Mouse (Mus musculus) ovary, postnatal 10 days (tissue): Measurements from ENCODE around the gene Dnajb5.
A peak's percentile ranks its signal among the peaks of the same experiment; 100 is the strongest.

Experiments used
- DNase-seq: peaks from one replicate; pipeline ENCODE4 v3.0.0; 2022; ENCODE audit warnings: low spot score

Dnajb5 gene

DNA sequence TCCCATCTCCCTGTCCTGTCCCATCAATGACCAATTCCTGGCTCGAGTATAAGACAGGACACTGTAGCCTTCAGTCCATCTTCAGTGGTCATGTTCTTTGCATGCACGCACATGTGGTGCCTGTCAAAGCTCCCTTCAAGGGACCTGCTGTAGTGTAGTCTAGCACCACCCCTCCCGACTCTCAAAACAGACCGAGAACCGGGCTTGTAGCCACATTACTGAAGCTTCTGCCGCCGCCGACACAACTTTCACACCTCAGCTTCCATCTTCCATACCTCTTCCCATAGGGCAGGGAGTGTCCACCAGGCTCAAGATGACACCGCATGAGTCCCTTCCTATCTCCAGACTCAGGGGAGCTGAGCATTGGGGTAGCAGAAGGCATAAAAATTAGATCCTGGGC is 5.4 kb upstream of the Dnajb5 start:
- no peak for DNase-seq

DNA sequence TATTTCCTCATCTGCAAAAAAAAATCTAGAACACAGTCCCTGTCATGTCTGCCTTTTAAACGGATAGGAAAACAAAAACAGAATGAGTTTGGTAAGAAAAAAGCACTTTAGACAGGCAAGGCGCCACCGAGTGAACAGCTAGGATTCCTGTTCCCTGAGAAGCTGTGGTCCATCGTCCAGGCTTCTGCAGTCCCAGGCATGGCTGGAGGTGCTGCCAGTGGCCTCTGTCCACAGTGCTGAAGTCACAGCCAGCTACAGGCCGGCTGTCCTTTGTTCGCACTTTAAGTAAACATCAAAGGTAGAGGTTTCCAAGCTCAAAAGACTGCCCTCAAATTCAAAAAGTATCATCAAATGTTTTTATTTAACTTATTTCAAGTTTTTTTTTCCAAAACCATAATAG is 4.6 kb upstream of the Dnajb5 start:
- DNase-seq = no peak

DNA sequence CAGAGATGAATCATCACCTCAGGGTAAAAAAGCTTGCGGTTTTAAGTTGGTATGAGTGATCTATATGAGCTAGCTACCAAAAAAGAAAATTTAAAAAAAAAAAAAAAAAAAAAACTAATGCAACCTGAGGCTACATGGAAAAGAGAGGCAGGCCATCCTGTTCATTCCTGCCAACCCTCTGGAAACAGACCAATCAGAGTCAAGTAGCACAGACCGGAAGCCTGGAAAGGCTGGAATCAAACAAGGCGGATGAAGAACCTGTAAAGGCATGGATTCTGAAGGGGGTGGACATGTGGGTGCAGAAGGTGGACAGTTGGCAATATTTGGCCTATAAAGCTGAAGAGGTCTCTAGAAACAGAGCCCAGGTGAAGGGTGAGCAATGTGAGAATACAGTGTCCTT is 4.2 kb upstream of the Dnajb5 start:
- DNase-seq = no peak

DNA sequence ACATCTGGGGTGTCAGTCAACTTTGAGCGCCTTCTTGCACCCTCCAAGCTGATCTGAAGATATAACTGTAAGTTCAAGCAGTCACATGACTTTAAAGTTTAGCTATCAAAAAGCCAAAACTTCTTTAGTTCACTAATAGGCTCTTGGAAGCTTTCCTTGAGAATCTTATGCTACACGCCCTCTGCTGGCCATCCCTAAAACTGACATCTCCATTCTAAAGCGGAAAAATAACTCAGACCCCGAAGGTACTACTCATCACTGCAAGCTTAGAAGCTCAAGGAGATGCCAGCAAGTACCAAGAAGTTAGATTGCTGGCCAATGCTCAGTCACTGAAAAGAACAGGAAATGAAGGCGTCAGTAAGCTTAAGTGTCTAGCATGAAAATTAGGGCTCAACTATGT is 3.7 kb upstream of the Dnajb5 start:
- no peak for DNase-seq

DNA sequence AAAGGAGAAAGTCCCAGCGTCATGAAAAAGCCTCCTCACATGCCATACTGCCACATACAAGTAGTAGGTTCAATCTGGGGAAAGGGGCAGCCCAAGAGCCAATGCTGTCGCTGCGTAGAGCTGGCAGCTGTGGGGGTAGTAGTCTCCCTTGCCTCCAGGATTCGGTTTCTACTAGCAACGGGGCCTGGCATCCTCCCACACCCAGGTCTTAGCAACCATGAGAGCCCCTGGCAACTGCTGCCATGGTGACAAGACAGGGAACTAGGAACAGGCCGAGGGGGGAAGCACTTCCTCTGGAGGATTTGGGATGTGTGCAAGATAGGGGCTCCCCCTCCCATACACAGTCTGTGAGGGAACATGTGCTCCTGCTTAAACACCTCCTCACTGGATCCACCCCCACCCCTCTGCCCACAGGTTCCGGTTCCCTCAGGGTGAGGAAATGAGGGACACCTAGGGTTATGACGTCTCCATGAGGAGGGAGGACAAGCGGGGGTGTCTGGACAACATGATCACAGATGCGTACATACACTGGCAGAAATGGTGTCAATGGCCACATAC is 2.8 kb upstream of the Dnajb5 start:
- no peak for DNase-seq

DNA sequence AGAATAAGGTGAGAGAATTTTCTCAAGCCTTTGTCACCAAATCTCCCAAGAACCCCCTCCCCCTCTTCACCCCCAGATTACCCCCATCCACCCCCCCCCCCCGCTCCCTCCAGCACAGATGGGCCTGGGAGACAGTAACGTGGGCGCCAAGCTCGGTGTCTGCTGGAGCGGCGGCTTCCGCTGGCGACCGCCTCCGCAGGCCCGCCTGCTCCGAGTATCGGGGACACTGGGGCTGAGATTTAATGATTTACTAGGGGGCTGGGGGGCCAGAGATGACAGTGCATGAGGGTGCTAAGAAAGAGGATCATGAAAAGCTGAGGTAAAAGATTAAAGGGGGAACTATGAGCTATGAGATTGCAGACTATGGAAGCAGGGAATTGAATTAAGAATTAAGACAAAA is 1.1 kb upstream of the Dnajb5 start:
- no peak for DNase-seq

DNA sequence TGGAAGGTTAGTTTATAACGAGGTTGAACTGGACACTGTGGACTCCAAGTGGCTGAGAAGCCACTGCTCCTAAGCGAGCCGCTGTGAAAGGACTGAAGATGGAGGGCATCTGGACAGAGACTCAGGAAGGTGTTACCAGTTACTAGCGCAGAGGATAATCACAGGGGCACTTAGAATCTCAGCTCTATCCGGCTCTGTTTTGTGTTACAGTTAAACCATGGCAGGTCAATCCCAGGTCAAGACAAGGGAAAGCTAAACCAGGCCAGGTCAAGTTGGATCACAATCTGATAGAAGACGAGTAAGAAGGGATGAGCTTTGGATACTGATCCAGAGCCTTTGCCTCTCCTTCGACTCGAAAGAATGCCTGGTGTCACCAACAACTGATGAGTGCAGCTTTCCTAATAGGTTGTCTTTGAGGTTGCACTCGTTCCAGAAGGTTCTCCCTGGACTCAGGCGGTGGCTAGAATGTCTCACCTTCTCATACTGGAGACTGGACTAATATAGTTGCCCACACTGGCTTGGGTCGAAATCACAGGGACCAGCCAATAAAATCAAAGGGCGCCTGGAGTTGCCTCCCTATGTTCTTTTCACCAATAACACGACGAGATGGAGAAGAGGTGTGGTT is 451 bp upstream of the Dnajb5 start:
- DNase-seq = no peak

DNA sequence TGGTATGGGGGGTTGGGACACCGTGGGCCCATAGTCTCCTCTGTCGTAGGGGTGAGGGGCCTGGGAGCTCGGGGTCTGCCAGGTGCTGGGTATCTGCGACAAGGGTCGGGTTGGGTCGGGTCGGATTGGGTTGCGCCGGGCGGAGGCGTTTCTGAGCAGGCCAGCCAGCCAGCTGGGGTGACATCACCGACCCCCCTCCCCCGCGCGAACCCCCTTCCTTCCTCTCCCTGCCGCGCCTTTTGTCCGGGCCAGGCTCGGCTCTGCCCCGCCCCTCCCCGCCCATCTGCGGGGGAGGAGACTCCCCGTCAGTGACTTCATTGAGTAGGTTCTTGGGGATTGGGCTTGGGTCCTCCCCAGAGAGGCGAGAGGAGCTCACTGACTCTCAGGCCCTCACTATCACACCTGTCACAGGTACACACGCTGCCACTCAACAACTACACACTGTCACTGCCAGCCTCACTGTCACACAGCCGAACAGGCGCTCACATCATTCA is 498 bp downstream of the Dnajb5 start:
- peak; percentile 39 for DNase-seq

DNA sequence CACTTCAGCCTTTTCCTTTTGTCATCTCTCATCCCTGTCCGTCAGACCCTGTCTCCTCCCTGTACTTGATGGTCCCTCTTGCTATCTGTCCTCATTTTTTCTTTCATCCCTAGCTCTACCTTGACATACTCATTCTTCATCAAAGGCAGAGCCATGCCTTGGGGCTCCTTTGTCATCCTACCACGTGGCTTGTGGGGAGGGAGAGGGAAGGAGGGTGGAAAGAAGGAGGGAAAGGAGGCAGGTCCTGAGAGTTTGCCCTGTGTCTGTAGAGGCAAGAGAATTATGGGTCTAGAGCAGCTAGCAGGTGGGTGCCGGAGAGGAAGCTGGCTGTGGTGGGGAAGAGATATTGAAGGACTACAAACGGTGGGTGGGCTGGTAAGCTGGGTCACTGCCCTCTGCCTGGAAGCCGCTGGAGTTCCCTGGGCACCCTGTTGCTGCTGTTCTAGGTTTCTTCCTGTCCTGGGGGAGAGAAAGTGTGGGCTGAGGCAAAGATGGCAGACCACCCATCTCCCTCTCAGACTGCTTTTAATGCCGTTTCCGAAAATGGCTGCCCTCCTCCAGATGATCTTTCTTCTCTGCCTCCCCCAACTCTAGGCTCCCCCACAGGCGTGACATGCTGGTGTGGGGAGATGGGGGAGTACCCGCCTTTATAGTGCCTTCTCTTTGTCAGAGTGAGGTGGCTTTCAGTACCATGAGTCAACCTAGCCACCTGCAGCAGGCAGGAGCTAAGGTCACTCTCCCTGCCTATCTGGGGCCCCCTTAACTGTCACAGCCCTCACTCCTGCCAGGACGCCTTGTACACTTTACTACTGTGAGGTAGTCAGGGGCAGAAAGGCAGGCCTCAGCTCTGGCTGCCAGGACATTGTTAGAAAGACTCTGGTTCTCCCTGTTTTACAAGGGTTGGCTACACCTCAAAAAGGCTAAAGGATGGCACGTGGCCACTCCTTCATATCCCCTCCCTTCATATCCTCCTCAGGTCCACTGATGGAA is 1.9 kb downstream of the Dnajb5 start:
- DNase-seq = no peak

DNA sequence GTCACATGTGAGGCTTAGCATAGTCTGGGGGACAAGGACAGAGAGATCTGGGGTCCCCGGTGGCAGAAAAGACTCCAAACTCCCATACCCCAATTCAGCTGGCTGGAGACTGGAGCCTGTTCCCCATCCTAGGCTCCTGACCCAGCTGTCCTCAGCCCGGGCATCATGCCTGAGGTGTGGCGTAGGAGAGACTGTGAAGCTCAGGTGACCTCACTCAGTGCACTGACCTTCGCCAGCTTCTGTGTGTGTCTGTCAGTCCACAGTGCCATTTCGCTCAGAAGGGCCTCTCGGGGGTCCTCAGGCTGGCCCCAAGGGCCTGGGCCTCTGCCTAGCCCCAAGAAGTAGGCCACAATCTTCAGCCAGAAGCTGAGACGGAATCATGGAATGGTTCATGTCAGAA is 2.9 kb downstream of the Dnajb5 start:
- no peak for DNase-seq

DNA sequence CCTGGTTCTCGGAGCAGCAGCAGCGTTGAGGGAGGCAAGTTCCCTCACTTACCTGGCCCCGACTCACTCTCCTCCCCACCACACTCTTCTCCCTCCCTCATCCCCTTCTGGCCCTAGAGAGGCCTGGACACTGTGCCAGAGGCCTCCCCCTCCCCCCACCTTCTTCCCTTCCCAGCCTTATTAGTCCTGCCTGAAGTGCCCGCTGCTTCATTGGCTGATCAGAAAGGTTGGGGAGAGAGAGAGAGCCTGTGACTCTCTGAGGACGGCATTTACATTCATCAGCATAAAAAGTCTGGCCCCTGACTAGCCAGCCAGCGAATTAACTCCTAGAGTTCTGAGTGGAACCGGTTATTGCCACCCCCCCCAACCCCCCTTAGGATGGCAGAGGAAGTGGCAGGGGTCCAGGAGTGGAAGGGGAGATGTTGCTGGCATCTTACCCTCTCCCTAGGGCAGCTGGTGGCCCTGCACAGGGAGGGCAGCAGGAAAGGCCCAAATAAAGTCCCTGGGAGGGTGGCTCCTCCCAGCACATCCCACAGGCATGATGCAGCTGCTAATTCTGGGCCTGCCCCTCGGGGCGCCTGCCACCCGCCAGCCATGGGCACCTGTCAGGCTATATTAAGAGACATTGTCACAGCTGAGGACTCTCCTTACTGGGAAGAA is 4.0 kb downstream of the Dnajb5 start:
- no peak for DNase-seq

DNA sequence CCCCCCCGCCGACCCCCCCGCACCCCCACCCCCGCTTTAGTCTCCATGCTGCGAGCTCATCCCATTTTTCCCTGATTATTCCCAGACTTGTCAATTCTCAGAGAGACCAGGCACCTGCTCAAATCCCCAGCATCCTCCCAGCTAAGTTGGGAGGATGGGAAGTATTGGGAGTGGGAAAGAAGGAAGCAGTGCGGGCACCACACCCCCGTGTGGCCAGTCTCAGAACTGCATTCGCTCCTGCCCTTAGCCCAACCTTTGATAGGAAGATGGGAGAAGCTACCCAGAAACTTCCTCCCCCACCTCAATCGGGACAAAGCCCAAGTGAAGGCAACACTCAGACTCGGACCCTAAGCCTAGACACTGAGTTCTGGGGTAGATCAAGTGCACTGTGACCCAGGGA is 4.7 kb downstream of the Dnajb5 start:
- peak; percentile 36 for DNase-seq

DNA sequence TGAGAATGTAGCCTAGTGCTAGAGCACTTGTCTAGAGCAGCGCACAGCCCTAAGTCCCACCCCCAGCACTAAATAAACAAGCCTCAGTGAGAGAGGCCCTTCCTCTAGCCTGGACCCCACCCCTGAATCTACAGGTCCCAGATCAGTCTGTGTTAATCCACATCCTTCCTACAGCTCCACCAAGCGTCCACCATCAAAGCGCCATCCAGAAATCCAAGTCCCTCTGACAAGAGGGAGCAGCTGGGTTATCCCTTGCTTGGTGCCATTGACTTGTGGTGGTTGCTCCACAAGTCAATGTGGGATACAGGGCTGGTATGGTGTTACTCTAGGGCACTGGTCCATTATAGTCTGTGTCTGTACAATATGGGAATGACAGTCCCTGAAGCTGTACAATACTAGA is 5.6 kb downstream of the Dnajb5 start:
- DNase-seq = no peak

DNA sequence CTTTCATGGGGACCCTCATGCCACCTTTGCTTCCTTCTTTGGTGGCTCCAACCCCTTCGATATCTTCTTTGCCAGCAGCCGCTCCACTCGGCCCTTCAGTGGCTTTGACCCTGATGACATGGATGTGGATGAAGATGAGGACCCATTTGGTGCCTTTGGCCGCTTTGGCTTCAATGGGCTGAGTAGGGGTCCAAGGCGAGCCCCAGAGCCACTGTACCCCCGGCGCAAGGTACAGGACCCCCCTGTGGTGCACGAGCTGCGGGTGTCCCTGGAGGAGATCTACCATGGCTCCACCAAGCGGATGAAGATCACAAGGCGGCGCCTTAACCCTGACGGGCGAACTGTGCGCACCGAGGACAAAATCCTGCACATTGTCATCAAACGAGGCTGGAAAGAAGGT is 7.0 kb downstream of the Dnajb5 start:
- no peak for DNase-seq

DNA sequence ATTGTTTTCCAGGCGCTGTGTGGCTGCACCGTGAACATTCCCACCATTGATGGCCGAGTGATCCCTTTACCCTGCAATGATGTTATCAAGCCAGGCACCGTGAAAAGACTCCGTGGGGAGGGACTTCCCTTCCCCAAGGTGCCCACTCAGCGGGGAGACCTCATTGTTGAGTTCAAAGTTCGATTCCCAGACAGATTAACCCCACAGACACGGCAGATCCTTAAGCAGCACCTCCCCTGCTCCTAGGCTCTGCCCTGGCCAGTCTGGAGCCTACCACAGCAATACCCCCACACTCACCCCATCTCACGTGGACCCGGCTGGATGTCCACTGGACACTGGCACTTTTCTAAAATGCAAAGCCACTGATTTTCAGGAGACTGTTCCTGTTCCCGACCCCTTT is 7.7 kb downstream of the Dnajb5 start:
- no peak for DNase-seq

DNA sequence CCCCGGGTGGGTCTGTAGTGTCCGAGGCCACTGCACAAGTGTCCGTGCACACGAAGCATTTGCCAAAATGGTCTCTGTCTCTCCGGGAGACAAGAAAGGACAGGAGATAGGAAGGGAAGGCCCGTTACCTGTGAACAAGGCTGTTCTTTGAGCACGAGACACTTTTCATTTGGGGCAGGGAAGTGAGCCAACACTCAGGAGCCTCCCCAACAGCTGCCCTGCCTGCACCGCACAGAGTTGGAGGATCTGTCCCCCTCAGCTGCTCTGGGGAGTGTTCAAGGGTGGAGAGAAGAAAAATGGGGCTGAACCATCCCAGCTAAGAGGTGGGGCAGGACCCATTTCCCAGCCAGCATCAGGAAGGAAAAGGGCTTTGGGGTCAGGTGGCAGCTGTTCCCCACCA is 8.4 kb downstream of the Dnajb5 start:
- DNase-seq = no peak

DNA sequence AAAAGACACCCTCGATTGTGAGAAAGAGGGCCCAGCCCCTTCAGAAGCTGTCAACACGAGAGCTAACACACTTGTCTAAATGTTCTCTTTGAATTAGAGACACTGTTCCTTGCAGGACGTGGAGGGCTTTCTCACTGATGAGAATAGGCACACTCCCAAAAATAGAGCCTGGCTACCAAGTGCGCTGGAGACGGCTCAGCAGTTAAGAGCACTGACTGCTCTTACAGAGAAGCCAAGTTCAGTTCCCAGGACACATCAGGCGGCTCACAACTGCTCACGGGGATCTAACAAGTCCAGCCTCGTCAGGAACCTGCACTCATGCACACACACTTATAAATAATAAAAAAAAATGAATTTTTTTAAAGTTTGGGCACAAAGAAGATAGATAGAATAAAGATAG is 9.3 kb downstream of the Dnajb5 start:
- no peak for DNase-seq

DNA sequence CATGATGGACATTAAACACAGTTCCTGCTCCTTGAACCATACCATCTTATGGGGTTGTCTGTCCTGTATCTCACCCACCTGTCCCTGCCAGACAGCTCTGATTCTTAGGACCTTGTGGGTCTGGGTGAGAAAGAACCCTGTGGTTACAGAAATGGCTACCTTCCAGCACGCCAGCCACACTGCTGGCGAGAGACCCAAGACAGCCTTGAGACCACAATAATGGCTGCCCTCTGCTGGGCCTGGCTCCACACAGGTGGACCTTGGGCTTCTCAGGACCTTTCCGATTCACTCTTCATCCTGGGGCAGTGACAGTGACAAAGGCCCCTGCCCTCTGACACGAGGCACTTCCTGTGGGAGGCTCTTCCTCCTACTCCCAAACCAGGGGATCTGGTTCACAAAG is 9.8 kb downstream of the Dnajb5 start:
- no peak for DNase-seq

DNA sequence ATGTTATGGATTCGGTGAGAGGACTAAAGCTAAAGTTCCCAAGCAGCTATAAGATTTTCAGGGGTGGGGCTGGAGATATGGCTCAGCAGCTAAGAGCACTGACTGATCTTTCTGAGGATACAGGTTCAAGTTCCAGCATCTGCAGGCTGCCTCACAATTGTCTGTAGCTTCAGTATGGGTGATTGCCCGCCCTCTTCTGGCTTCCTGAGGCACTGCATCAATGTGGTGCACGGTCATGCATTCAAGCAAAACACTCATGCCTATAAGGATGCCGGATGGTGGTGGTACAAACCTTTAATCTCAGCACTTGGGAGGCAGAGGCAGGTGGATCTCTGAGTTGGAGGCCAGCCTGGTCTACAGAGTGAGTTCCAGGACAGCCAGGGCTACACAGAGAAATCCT is 12.0 kb downstream of the Dnajb5 start:
- DNase-seq = no peak

DNA sequence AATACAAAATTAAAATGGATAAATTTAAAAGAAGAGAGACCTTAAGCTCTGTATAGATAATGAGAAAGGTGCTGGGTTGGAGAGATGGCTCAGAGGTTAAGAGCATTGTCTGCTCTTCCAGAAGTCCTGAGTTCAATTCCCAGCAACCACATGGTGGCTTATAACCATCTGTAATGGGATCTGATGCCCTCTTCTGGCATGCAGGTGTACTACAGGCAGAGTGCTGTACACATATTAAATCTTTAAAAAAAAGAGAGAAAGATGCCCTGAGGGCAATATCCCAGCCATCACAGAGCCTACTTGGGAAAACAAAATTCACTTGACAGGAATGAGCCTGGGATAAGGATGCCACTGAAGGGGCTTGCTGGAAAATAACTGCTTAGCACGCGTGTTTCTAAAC is 13.9 kb downstream of the Dnajb5 start:
- DNase-seq = no peak

DNA sequence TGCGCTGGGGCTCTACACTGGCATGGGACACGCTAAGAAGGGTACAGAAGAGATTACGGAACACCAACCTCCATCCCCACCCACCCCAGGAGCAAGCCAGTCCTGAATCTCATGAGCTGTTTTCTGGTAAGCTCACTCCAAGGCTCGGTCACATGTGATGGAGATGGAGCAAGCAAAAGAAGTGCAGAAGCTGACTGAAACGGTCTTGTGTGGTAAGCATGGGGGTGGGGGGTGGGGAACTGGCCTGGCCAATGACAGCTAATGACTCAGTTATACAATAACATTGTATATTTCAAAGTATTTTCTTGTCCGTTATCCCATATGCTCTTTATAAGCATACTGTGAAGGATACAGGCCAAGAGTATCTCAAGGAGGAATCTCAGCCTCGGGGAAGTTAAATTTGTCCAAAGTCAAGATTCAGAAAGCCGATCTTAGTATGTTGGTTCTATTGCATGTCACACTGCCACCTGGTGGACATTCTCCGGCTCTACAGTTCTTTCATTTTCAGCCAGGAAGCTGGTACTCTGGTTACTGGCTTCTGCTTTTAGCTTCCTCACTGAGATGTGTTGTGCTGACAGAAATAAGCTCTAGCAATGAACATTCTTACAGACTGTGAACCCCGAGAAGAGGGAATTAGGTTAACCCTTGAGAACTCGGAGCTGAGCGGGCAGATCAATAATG is 15.6 kb downstream of the Dnajb5 start:
- no peak for DNase-seq

DNA sequence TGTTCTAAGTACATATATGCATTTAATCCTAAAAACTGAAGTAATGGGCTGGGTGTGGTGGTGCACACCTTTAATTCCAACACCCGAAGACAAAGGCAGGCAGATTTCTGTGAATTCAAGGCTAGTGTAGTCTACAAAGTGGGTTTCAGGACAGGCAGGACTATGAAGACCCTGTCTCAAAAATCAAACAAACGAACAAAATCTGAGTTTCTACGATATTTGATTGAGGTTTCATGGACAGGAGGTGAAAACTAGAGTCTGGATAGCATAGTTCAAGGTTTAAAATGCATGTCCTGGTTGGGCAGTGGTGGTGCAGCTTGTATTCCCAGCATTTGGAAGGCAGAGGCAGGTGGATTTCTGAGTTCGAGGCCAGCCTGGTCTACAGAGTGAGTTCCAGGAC is 19.7 kb downstream of the Dnajb5 start, which contains the start of gene 1700022I11Rik:
Gene 1700022I11Rik, plus strand, starts transcription at position 301 of the 400 bp plus-strand sequence.
- DNase-seq = no peak
